17 mouse cellular contexts compared by ENCODE assay signal in the genomic region with DNA sequence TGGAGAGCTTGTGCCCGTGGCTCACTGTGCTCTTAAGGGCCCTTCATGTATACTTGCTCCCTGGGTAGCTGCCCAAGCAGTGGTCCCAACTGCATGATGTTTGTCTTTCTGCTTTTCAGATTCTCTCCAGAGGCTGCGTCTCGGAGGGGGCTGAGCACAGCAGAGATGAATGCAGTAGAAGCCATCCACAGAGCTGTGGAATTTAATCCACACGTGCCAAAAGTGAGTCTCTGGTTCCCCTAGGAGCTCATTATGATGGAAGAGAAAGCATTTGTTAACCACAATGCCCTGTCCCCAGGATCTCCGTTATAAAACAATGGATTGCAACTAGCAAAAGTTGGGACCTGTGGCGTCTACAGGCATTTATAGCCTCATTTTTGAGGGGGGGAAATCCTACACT.
DNase-seq lines count a peak whose midpoint lies in the region; ATAC-seq and TF ChIP-seq lines count a peak whose summit lies in the region.
"Had no signal": no experiment of that assay in that cellular context is flagged by ENCODE, and none has a peak within 500 bp of the region (broad histone marks: within the 10 kb centered on the region; RNA-seq: fewer than 3 reads in every experiment).

No protein-coding gene starts in this region.

- DNase-seq in midbrain, embryonic 10.5 days (ENCODE audit: low spot score), result no peak
- DNase-seq in midbrain, postnatal 0 days (ENCODE audit: low spot score), result no peak
- no peak for DNase-seq in adrenal gland, adult (ENCODE audit: inconsistent age in 2 of 2, low spot score in 1 of 2)
- DNase-seq in thymus, adult 18-20 months, result no peak
- DNase-seq: adrenal gland, adult 8-10 months; cerebellum, adult 2 months; gastrocnemius, postnatal 25 days; kidney, adult 9 months; liver, postnatal 0 days had no signal

- no peak overlapping the region for H3K9ac ChIP-seq in hindbrain, embryonic 13.5 days
- no peak overlapping the region for H3K9ac ChIP-seq in hindbrain, embryonic 12.5 days
- H3K9ac ChIP-seq in midbrain, postnatal 0 days (replicated peaks; ENCODE audit: low read length, poor library complexity, severe bottlenecking), result no peak overlapping the region
- H3K9ac ChIP-seq in limb, embryonic 13.5 days, result no peak overlapping the region
- peak overlapping the region; percentile 29; the same call in 1 of the 2 replicates for H3K9ac ChIP-seq in stomach, embryonic 16.5 days (ENCODE audit: low read length)
- H3K9ac ChIP-seq: embryonic facial prominence, embryonic 15.5 days; heart, embryonic 12.5 days; limb, embryonic 15.5 days; liver, postnatal 0 days had no signal

- H3K27me3 ChIP-seq in hindbrain, embryonic 13.5 days, result no peaks in the 10 kb centered on the region
- no peaks in the 10 kb centered on the region for H3K27me3 ChIP-seq in hindbrain, embryonic 12.5 days
- no peaks in the 10 kb centered on the region for H3K27me3 ChIP-seq in midbrain, embryonic 10.5 days (ENCODE audit: low read depth, poor library complexity, severe bottlenecking)
- no peaks in the 10 kb centered on the region for H3K27me3 ChIP-seq in midbrain, postnatal 0 days (ENCODE audit: insufficient read depth, low read length)
- no peaks in the 10 kb centered on the region for H3K27me3 ChIP-seq in limb, embryonic 13.5 days
- H3K27me3 ChIP-seq in stomach, embryonic 16.5 days (ENCODE audit: control insufficient read depth, insufficient read depth, low read length), result no peaks in the 10 kb centered on the region
- H3K27me3 ChIP-seq: embryonic facial prominence, embryonic 15.5 days; heart, embryonic 12.5 days; limb, embryonic 15.5 days; megakaryocyte, embryonic 14.5 days had no signal

- TF ChIP-seq CTCF in midbrain, postnatal 0 days (IDR thresholded peaks at IDR 0.05), result no peak

- H3K4me2 ChIP-seq in hindbrain, embryonic 13.5 days, result no peak overlapping the region
- H3K4me2 ChIP-seq in hindbrain, embryonic 12.5 days (replicated peaks), result no peak overlapping the region
- H3K4me2 ChIP-seq in midbrain, postnatal 0 days (ENCODE audit: low read depth, low read length, poor library complexity, severe bottlenecking), result no peak overlapping the region
- H3K4me2 ChIP-seq in limb, embryonic 13.5 days (replicated peaks), result peak overlapping the region; percentile 34
- H3K4me2 ChIP-seq in stomach, embryonic 16.5 days (ENCODE audit: low read depth, low read length), result no peak overlapping the region
- H3K4me2 ChIP-seq: embryonic facial prominence, embryonic 15.5 days; heart, embryonic 12.5 days; limb, embryonic 15.5 days had no signal

- H3K9me3 ChIP-seq in hindbrain, embryonic 13.5 days, result no peaks in the 10 kb centered on the region
- H3K9me3 ChIP-seq in hindbrain, embryonic 12.5 days (replicated peaks), result no peaks in the 10 kb centered on the region
- no peaks in the 10 kb centered on the region for H3K9me3 ChIP-seq in midbrain, embryonic 10.5 days (replicated peaks)
- H3K9me3 ChIP-seq in midbrain, postnatal 0 days (ENCODE audit: low read length), result no peaks in the 10 kb centered on the region
- H3K9me3 ChIP-seq in limb, embryonic 13.5 days, result no peaks in the 10 kb centered on the region
- H3K9me3 ChIP-seq in stomach, embryonic 16.5 days (replicated peaks; ENCODE audit: control insufficient read depth, low read length), result no peaks in the 10 kb centered on the region
- H3K9me3 ChIP-seq: embryonic facial prominence, embryonic 15.5 days; heart, embryonic 12.5 days; limb, embryonic 15.5 days; megakaryocyte, embryonic 14.5 days had no signal

- 7% methylated on average over 6 of the region's 6 CpGs for WGBS in hindbrain, embryonic 13.5 days
- 17% methylated on average over 6 of the region's 6 CpGs for WGBS in hindbrain, embryonic 12.5 days
- WGBS in midbrain, embryonic 10.5 days, result 14% methylated on average over 6 of the region's 6 CpGs
- 9% methylated on average over 6 of the region's 6 CpGs for WGBS in midbrain, postnatal 0 days
- 22% methylated on average over 6 of the region's 6 CpGs for WGBS in limb, embryonic 13.5 days
- WGBS in stomach, embryonic 16.5 days, result 35% methylated on average over 6 of the region's 6 CpGs

- H3K27ac ChIP-seq in hindbrain, embryonic 13.5 days, result no peak overlapping the region; the same call in 1 of the 2 replicates
- no peak overlapping the region for H3K27ac ChIP-seq in hindbrain, embryonic 12.5 days
- H3K27ac ChIP-seq in midbrain, embryonic 10.5 days (replicated peaks), result peak overlapping the region; percentile 59
- no peak overlapping the region for H3K27ac ChIP-seq in midbrain, postnatal 0 days (ENCODE audit: low read depth, low read length)
- peak overlapping the region; percentile 44 for H3K27ac ChIP-seq in limb, embryonic 13.5 days
- H3K27ac ChIP-seq in stomach, embryonic 16.5 days (ENCODE audit: low read length), result no peak overlapping the region; the same call in 1 of the 2 replicates
- H3K27ac ChIP-seq: embryonic facial prominence, embryonic 15.5 days; limb, embryonic 15.5 days had no signal

- H3K4me3 ChIP-seq in hindbrain, embryonic 13.5 days, result no peak overlapping the region
- no peak overlapping the region for H3K4me3 ChIP-seq in hindbrain, embryonic 12.5 days
- H3K4me3 ChIP-seq in midbrain, embryonic 10.5 days, result peak overlapping the region; percentile 2; the same call in 1 of the 2 replicates
- H3K4me3 ChIP-seq in midbrain, postnatal 0 days (ENCODE audit: low read depth, low read length), result no peak overlapping the region
- H3K4me3 ChIP-seq in limb, embryonic 13.5 days, result no peak overlapping the region
- no peak overlapping the region for H3K4me3 ChIP-seq in stomach, embryonic 16.5 days (replicated peaks; ENCODE audit: low read length)
- H3K4me3 ChIP-seq: embryonic facial prominence, embryonic 15.5 days; heart, embryonic 12.5 days; limb, embryonic 15.5 days; megakaryocyte, embryonic 14.5 days had no signal

- H3K4me1 ChIP-seq in hindbrain, embryonic 13.5 days (replicated peaks), result peaks cover 12% of the 10 kb centered on the region
- peaks cover 13% of the 10 kb centered on the region for H3K4me1 ChIP-seq in hindbrain, embryonic 12.5 days
- H3K4me1 ChIP-seq in midbrain, embryonic 10.5 days, result peaks cover 36% of the 10 kb centered on the region
- H3K4me1 ChIP-seq in midbrain, postnatal 0 days (ENCODE audit: insufficient read depth, low read length), result no peaks in the 10 kb centered on the region; the same call in 1 of the 2 replicates
- peaks cover 29% of the 10 kb centered on the region for H3K4me1 ChIP-seq in limb, embryonic 13.5 days
- peaks cover 6% of the 10 kb centered on the region for H3K4me1 ChIP-seq in stomach, embryonic 16.5 days (ENCODE audit: control insufficient read depth, insufficient read depth, low read length)

- peak; percentile 49; the same call in 1 of the 2 replicates for ATAC-seq in hindbrain, embryonic 13.5 days (ENCODE audit: low FRiP score)
- ATAC-seq in hindbrain, embryonic 12.5 days (ENCODE audit: low FRiP score), result no peak
- no peak; the same call in 1 of the 2 replicates for ATAC-seq in midbrain, postnatal 0 days (ENCODE audit: low FRiP score)
- peak; percentile 73 for ATAC-seq in limb, embryonic 13.5 days (ENCODE audit: low FRiP score, low read depth)
- no peak for ATAC-seq in stomach, embryonic 16.5 days (ENCODE audit: insufficient read depth, low FRiP score)
- ATAC-seq: liver, postnatal 0 days had no signal

- peaks cover 33% of the 10 kb centered on the region for H3K36me3 ChIP-seq in hindbrain, embryonic 13.5 days
- peaks cover 3% of the 10 kb centered on the region; the same call in 1 of the 2 replicates for H3K36me3 ChIP-seq in hindbrain, embryonic 12.5 days
- peaks cover 18% of the 10 kb centered on the region for H3K36me3 ChIP-seq in midbrain, embryonic 10.5 days
- H3K36me3 ChIP-seq in midbrain, postnatal 0 days (ENCODE audit: insufficient read depth, low read length), result peaks cover 4% of the 10 kb centered on the region; the same call in 1 of the 2 replicates
- H3K36me3 ChIP-seq in limb, embryonic 13.5 days, result no peaks in the 10 kb centered on the region
- no peaks in the 10 kb centered on the region for H3K36me3 ChIP-seq in stomach, embryonic 16.5 days (ENCODE audit: control insufficient read depth, insufficient read depth, low read length)
- H3K36me3 ChIP-seq: embryonic facial prominence, embryonic 15.5 days had no signal

Comparison
In these comparisons a context has a peak if more than half of its experiments do, and no peak if none do; other contexts are left out.
1. ATAC-seq: peak in hindbrain, embryonic 13.5 days (single experiment) and limb, embryonic 13.5 days (single experiment); none in hindbrain, embryonic 12.5 days (single experiment), midbrain, postnatal 0 days (single experiment) and stomach, embryonic 16.5 days (single experiment).
2. H3K27ac ChIP-seq: peak in midbrain, embryonic 10.5 days (single experiment) and limb, embryonic 13.5 days (single experiment); none in hindbrain, embryonic 13.5 days (single experiment), hindbrain, embryonic 12.5 days (single experiment), midbrain, postnatal 0 days (single experiment) and stomach, embryonic 16.5 days (single experiment).